Mouse (Mus musculus) kidney, postnatal 10 days (tissue): ENCODE results near the gene Gm28047.
"Not testable (repeated sequence)": the region's sequence is repeated elsewhere in the genome, so short reads cannot be mapped to it uniquely, and the experiment has no call there.

ENCODE experiments used
- DNase-seq: peaks from one replicate; pipeline ENCODE4 v3.0.0; 2021; ENCODE audit warnings: mixed read lengths

The Gm28047 gene

GRCm38 (mm10) chr15:102619486-102619885, 5.4 kb downstream of the Gm28047 start:
- DNase-seq, result no peak

- no peak for DNase-seq
Measured at GRCm38 (mm10) chr15:102617654-102618053, 7.2 kb downstream of the Gm28047 start.

GRCm38 (mm10) chr15:102616174-102616573, 8.7 kb downstream of the Gm28047 start:
- no peak for DNase-seq

- DNase-seq, result no peak
Measured at GRCm38 (mm10) chr15:102614224-102614623, 10.6 kb downstream of the Gm28047 start.

GRCm38 (mm10) chr15:102612966-102613365, 11.9 kb downstream of the Gm28047 start:
- DNase-seq, result no peak

- not testable (repeated sequence) for DNase-seq
Measured at GRCm38 (mm10) chr15:102608586-102608985, 16.3 kb downstream of the Gm28047 start.

GRCm38 (mm10) chr15:102593996-102594656, 30.7 kb downstream of the Gm28047 start:
- peak; percentile 57 for DNase-seq

GRCm38 (mm10) chr15:102592674-102593073, 32.2 kb downstream of the Gm28047 start:
- no peak for DNase-seq

GRCm38 (mm10) chr15:102590567-102590966, 34.3 kb downstream of the Gm28047 start:
- DNase-seq, result no peak

GRCm38 (mm10) chr15:102589826-102590225, 35.0 kb downstream of the Gm28047 start:
- DNase-seq, result no peak

- no peak for DNase-seq
Measured at GRCm38 (mm10) chr15:102585501-102585900, 39.4 kb downstream of the Gm28047 start.

- DNase-seq, result no peak
Measured at GRCm38 (mm10) chr15:102583708-102584383, 41.0 kb downstream of the Gm28047 start.

- DNase-seq, result no peak
Measured at GRCm38 (mm10) chr15:102581205-102581604, 43.7 kb downstream of the Gm28047 start.

- DNase-seq, result no peak
Measured at GRCm38 (mm10) chr15:102578351-102578750, 46.5 kb downstream of the Gm28047 start.

- DNase-seq, result no peak
Measured at GRCm38 (mm10) chr15:102576972-102577371, 47.9 kb downstream of the Gm28047 start.

- DNase-seq, result no peak
Measured at GRCm38 (mm10) chr15:102572081-102572480, 52.8 kb downstream of the Gm28047 start.

GRCm38 (mm10) chr15:102567849-102568248, 57.0 kb downstream of the Gm28047 start:
- DNase-seq, result no peak

GRCm38 (mm10) chr15:102563681-102564080, 61.2 kb downstream of the Gm28047 start:
- no peak for DNase-seq

- DNase-seq, result no peak
Measured at GRCm38 (mm10) chr15:102563061-102563460, 61.8 kb downstream of the Gm28047 start.

- DNase-seq, result no peak
Measured at GRCm38 (mm10) chr15:102562491-102562890, 62.4 kb downstream of the Gm28047 start.

- DNase-seq, result peak; percentile 22
Measured at GRCm38 (mm10) chr15:102557580-102557979, 67.3 kb downstream of the Gm28047 start.

- no peak for DNase-seq
Measured at GRCm38 (mm10) chr15:102555581-102555980, 69.3 kb downstream of the Gm28047 start.

GRCm38 (mm10) chr15:102552599-102552998, 72.3 kb downstream of the Gm28047 start:
- no peak for DNase-seq

GRCm38 (mm10) chr15:102547478-102547877, 77.4 kb downstream of the Gm28047 start:
- no peak for DNase-seq
